Mouse (Mus musculus): ENCODE measurements around the gene Tyk2. TPM values are rescaled to one million over a fixed set of nuclear protein-coding genes. Genes with fewer than 3 reads are reported as not detected.

Tyk2 gene
- polyA plus RNA-seq, 1 experiment from 2014 or later: 20.3 TPM

DNA sequence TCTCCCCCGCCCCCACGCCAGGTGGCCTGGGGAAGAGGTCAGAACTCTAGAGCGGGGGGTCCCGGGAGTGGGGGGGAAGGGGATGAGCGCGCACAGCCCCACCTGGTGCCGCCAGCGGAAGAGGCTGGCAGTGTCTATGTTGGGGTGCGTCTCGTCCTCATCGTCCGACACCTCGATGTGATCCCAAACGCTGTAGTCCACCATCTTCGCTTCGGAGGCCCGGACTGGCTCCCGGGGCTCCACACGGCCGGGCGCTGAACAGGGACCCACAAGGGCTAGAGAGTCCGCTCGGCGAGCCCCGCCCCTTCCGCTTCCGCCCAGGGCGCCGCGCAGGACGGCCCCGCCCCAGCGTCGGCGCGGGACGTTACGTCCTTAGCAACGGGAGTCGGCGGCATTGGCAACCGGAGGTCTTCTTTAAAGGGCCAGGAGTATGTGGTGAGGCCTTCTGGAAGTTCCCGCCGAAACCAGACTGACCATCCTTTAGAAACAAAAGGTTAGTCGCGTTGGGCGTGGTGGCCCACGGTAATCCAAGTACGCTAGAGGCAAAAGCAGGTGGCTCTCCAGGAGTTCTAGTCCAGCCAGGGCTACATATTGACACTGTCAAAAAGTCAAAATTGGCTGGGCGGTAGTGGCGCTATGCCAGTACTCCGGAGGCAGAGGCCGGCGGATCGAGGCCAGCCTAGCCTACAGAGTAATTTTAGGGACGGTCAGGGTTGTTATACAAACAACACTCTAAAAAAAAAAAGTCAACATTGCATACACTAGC lies 18.8 kb upstream of the Tyk2 start, which contains the start of gene Cdc37:
TSS of gene Cdc37 (minus strand) at position 329 of the 766 bp plus-strand sequence.
- no peak for DNase-seq (ENCODE audit: low read depth, low spot score)
- in situ Hi-C loops (cut with MboI; ENCODE audit: low pct_unique_long_range_greater_than_20kb): no loop called here
- CTCF ChIA-PET: interaction anchor here (0.9 to 4.8 kb wide), 3 partner anchors 12 to 199 kb away, joined by 3 to 22 read pairs (median 5); no protein-coding TSS in a partner anchor
- TF ChIP-seq CTCF (IDR thresholded peaks at IDR 0.05): no peak
- no peaks in the 10 kb centered on the region for H3K27me3 ChIP-seq
- POLR2A ChIA-PET: no interaction called here
- ATAC-seq: peak; percentile 85

DNA sequence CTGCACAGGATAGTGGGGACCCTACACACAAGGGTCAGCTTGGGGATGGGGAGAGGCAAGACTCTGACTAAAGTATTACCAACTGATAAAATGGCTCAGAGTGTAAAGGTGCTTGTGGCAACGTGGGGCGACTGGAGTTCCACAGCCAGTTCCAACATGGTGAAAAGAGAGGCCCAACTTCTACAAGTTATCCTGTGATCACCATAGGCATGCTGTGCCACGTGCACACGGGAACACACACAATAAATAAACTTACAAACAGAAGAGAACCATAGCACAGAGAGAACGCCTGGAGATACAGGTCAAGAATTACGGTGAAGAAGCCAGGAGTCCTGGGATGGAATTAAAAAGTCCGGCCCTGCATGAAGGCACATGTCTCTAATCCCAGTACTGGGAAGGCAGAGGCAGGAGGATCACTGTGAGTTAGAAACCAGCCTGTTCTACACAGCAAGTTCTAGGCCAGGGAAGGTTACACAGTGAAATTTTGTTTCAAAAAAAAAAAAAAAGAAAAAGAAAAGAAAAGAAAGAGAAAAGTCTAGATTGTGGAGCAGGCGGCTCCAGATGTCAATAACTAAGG lies 18.1 kb upstream of the Tyk2 start:
- ATAC-seq (no peak), DNase-seq (ENCODE audit: low read depth, low spot score) (no peak)
- TF ChIP-seq CTCF (IDR thresholded peaks at IDR 0.05): no peak
- POLR2A ChIA-PET: no interaction called here
- in situ Hi-C loops (cut with MboI; ENCODE audit: low pct_unique_long_range_greater_than_20kb): no loop called here
- CTCF ChIA-PET: interaction anchor here (1.3 kb wide), 1 partner anchor 13 kb away, joined by 3 read pairs; no protein-coding TSS in a partner anchor
- no peaks in the 10 kb centered on the region for H3K27me3 ChIP-seq

- ChIA-PET POLR2A (no interaction called here), CTCF (interaction anchor here (1.3 kb wide), 1 partner anchor 13 kb away, joined by 3 read pairs; no protein-coding TSS in a partner anchor)
- ATAC-seq (no peak), DNase-seq (ENCODE audit: low read depth, low spot score) (no peak)
- no peak for TF ChIP-seq CTCF (IDR thresholded peaks at IDR 0.05)
- no peaks in the 10 kb centered on the region for H3K27me3 ChIP-seq
- in situ Hi-C loops (cut with MboI; ENCODE audit: low pct_unique_long_range_greater_than_20kb): no loop called here
Observed at GRCm38 (mm10) chr9:21148427-21148826, 17.4 kb upstream of the Tyk2 start.

GRCm38 (mm10) chr9:21146722-21147121 lies 15.7 kb upstream of the Tyk2 start:
- no peaks in the 10 kb centered on the region for H3K27me3 ChIP-seq
- CTCF ChIA-PET: no interaction called here
- POLR2A ChIA-PET: interaction anchor here (0.7 kb wide), 1 partner anchor 70 kb away, joined by 3 read pairs; no protein-coding TSS in a partner anchor
- no peak for TF ChIP-seq CTCF (IDR thresholded peaks at IDR 0.05)
- DNase-seq (ENCODE audit: low read depth, low spot score) (no peak), ATAC-seq (no peak)
- in situ Hi-C loops (cut with MboI; ENCODE audit: low pct_unique_long_range_greater_than_20kb): no loop called here

DNA sequence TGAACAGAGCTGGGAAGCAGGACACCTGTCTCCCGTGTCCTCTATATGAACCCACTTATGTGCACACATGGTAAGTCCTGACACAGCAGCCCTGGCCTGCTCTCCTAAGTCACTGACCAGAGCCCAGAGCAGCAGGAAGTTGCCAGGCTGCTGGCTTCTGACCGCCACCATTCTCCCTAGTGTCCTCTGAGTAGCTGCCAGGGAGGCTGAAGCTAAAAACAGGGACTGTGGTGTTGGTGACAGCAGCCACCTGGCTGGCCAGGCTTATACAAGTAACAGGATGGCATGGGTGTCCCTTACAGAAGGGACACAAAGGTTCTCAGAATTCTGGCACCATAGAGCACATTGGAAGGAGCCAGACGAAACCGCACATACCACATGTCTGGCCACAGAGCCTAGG lies 14.4 kb upstream of the Tyk2 start:
- in situ Hi-C loops (cut with MboI; ENCODE audit: low pct_unique_long_range_greater_than_20kb): no loop called here
- DNase-seq (ENCODE audit: low read depth, low spot score) (no peak), ATAC-seq (no peak)
- no peaks in the 10 kb centered on the region for H3K27me3 ChIP-seq
- no peak for TF ChIP-seq CTCF (IDR thresholded peaks at IDR 0.05)
- CTCF ChIA-PET: interaction anchor here (0.9 kb wide), 1 partner anchor 9 kb away, joined by 4 read pairs; no protein-coding TSS in a partner anchor
- POLR2A ChIA-PET: no interaction called here

DNA sequence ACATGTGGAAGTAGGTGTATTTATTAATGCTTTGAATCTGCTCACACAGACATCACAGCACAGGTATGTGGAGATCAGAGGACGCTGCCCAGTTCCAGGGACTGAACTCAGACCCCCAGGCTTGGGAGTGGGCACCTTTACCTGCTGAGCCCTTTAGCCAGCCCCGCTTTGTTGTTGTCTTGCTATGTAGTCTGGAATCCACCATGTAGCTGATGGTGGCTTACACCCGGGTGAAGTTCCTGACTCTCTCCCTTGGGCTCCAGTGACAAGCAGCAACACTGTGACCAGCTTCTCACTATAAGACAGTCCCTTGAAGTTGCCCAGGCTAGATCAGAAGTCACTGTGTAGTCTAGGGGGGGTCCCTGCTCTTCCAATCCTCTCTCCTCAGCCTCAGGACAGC lies 13.3 kb upstream of the Tyk2 start:
- in situ Hi-C loops (cut with MboI; ENCODE audit: low pct_unique_long_range_greater_than_20kb): no loop called here
- no peak for TF ChIP-seq CTCF (IDR thresholded peaks at IDR 0.05)
- ChIA-PET POLR2A (no interaction called here), CTCF (no interaction called here)
- DNase-seq (ENCODE audit: low read depth, low spot score): no peak
- no peaks in the 10 kb centered on the region for H3K27me3 ChIP-seq
- no peak for ATAC-seq

DNA sequence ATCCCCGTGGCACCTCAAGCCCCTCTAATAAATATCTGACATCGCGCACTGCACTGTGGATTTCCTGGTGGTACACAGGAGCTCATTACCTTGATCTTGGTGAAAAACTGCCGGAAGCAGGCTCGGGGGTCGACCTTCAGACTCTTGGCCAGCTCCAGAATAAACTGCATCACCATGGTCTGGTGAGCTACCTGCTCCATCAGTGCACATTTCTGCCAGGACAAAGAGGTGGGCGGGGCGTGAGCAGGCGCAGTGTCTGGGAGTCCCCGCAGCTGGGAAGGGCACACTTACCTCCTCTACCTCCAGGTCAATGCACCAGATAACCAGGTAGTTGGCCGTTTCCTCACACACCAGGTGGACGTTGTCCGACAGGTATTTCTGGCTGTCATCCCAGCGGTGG lies 10.9 kb upstream of the Tyk2 start:
- CTCF ChIA-PET: interaction anchor here (1.4 kb wide), 1 partner anchor 44 kb away, joined by 3 read pairs; no protein-coding TSS in a partner anchor
- no peak for TF ChIP-seq CTCF (IDR thresholded peaks at IDR 0.05)
- H3K27me3 ChIP-seq: no peaks in the 10 kb centered on the region
- ATAC-seq (no peak), DNase-seq (ENCODE audit: low read depth, low spot score) (no peak)
- POLR2A ChIA-PET: no interaction called here
- in situ Hi-C loops (cut with MboI; ENCODE audit: low pct_unique_long_range_greater_than_20kb): no loop called here

- ChIA-PET CTCF (interaction anchor here (1.1 to 1.8 kb wide), 3 partner anchors 29 to 107 kb away, joined by 6 to 8 read pairs (median 6); partner anchors contain the start of gene Icam5), POLR2A (no interaction called here)
- H3K27me3 ChIP-seq: no peaks in the 10 kb centered on the region
- no peak for TF ChIP-seq CTCF (IDR thresholded peaks at IDR 0.05)
- ATAC-seq (no peak), DNase-seq (ENCODE audit: low read depth, low spot score) (no peak)
- in situ Hi-C loops (cut with MboI; ENCODE audit: low pct_unique_long_range_greater_than_20kb): loop anchor here (10.0 kb wide), 1 partner anchor 234 kb away; no protein-coding TSS in a partner anchor
Observed at GRCm38 (mm10) chr9:21138386-21138785, 7.3 kb upstream of the Tyk2 start.

GRCm38 (mm10) chr9:21137229-21137628 lies 6.2 kb upstream of the Tyk2 start:
- in situ Hi-C loops (cut with MboI; ENCODE audit: low pct_unique_long_range_greater_than_20kb): loop anchor here (10.0 kb wide), 1 partner anchor 232 kb away; no protein-coding TSS in a partner anchor
- POLR2A ChIA-PET: interaction anchor here (0.6 to 1.0 kb wide), 4 partner anchors 11 to 72 kb away, joined by 3 read pairs; no protein-coding TSS in a partner anchor
- no peaks in the 10 kb centered on the region for H3K27me3 ChIP-seq
- no peak for TF ChIP-seq CTCF (IDR thresholded peaks at IDR 0.05)
- CTCF ChIA-PET: interaction anchor here (0.9 to 2.7 kb wide), 20 partner anchors 9 to 236 kb away, joined by 3 to 12 read pairs (median 6); partner anchors contain the start of genes Gm38431, Gm49373, Icam5 and Raver1
- DNase-seq (ENCODE audit: low read depth, low spot score) (no peak), ATAC-seq (no peak)

- CTCF ChIA-PET: interaction anchor here (0.9 to 2.7 kb wide), 18 partner anchors 9 to 235 kb away, joined by 3 to 12 read pairs (median 5); partner anchors contain the start of genes Gm38431, Gm49373 and Raver1
- DNase-seq (ENCODE audit: low read depth, low spot score) (no peak), ATAC-seq (no peak)
- in situ Hi-C loops (cut with MboI; ENCODE audit: low pct_unique_long_range_greater_than_20kb): loop anchor here (10.0 kb wide), 1 partner anchor 232 kb away; no protein-coding TSS in a partner anchor
- H3K27me3 ChIP-seq: no peaks in the 10 kb centered on the region
- no peak for TF ChIP-seq CTCF (IDR thresholded peaks at IDR 0.05)
- POLR2A ChIA-PET: interaction anchor here (0.6 to 1.0 kb wide), 3 partner anchors 10 to 71 kb away, joined by 3 read pairs; no protein-coding TSS in a partner anchor
Observed at GRCm38 (mm10) chr9:21136401-21136800, 5.4 kb upstream of the Tyk2 start.

Measured in Patski (cell line).